21 mouse cellular contexts compared by ENCODE assay signal in the genomic region with DNA sequence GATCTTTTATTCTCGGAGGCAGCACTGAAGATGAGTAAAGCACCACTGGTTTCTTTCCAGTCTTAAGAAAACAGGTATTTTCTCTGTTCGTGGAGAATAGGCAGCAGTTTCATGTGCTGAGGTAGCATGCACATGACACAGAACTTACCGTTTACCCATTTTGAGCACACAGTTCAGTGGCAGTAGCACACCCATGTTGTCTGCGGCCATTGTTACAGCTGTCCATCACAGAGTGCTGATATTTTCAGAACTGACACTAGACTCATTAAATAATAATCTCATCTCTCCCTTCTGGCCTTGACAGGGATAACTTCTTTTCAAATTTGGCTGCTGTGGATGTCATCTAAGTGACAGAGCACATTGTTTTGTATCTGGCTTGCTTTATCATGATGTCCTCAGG. TPM values are rescaled to one million over a fixed set of nuclear protein-coding genes. Genes with fewer than 3 reads are reported as not detected.
DNase-seq lines count a peak whose midpoint lies in the region; ATAC-seq lines count a peak whose summit lies in the region.
"Had no signal": no experiment of that assay in that cellular context is flagged by ENCODE, and none has a peak within 500 bp of the region (broad histone marks: within the 10 kb centered on the region; RNA-seq: fewer than 3 reads in every experiment).

No protein-coding gene starts in this region.

- H3K4me3 ChIP-seq in limb, embryonic 13.5 days = no peak overlapping the region
- H3K4me3 ChIP-seq in limb, embryonic 10.5 days = no peak overlapping the region
- no peak overlapping the region for H3K4me3 ChIP-seq in midbrain, embryonic 14.5 days (replicated peaks; ENCODE audit: low read depth, low read length)
- no peak overlapping the region for H3K4me3 ChIP-seq in midbrain, embryonic 11.5 days (ENCODE audit: low read depth, low read length)
- H3K4me3 ChIP-seq: embryonic facial prominence, embryonic 13.5 days; embryonic facial prominence, embryonic 15.5 days; erythroblast, embryonic 14.5 days; forebrain, embryonic 10.5 days; forebrain, embryonic 12.5 days had no signal

- no peaks in the 10 kb centered on the region for H3K27me3 ChIP-seq in limb, embryonic 13.5 days
- H3K27me3 ChIP-seq in limb, embryonic 10.5 days (ENCODE audit: low read depth, poor library complexity, severe bottlenecking) = no peaks in the 10 kb centered on the region
- no peaks in the 10 kb centered on the region for H3K27me3 ChIP-seq in midbrain, embryonic 14.5 days (ENCODE audit: control insufficient read depth, insufficient read depth, low read length)
- no peaks in the 10 kb centered on the region for H3K27me3 ChIP-seq in midbrain, embryonic 11.5 days (ENCODE audit: control insufficient read depth, insufficient read depth, low read length)
- H3K27me3 ChIP-seq: embryonic facial prominence, embryonic 13.5 days; embryonic facial prominence, embryonic 15.5 days; forebrain, embryonic 12.5 days had no signal

- 75% methylated on average over 4 of the region's 4 CpGs for WGBS in limb, embryonic 13.5 days
- WGBS in limb, embryonic 10.5 days = 86% methylated on average over 4 of the region's 4 CpGs
- 61% methylated on average over 4 of the region's 4 CpGs for WGBS in midbrain, embryonic 14.5 days
- WGBS in midbrain, embryonic 11.5 days = 89% methylated on average over 4 of the region's 4 CpGs

- H3K9me3 ChIP-seq in limb, embryonic 13.5 days = no peaks in the 10 kb centered on the region
- H3K9me3 ChIP-seq in limb, embryonic 10.5 days (replicated peaks) = no peaks in the 10 kb centered on the region
- H3K9me3 ChIP-seq in midbrain, embryonic 14.5 days (ENCODE audit: control insufficient read depth, low read length) = no peaks in the 10 kb centered on the region
- no peaks in the 10 kb centered on the region for H3K9me3 ChIP-seq in midbrain, embryonic 11.5 days (ENCODE audit: control insufficient read depth, low read length)
- H3K9me3 ChIP-seq: embryonic facial prominence, embryonic 13.5 days; embryonic facial prominence, embryonic 15.5 days; forebrain, embryonic 10.5 days; forebrain, embryonic 12.5 days had no signal

- H3K27ac ChIP-seq in limb, embryonic 13.5 days = 0 out of 2 replicates have a peak overlapping the region, but pooled peaks have one; percentile 33
- H3K27ac ChIP-seq in limb, embryonic 10.5 days = no peak overlapping the region
- H3K27ac ChIP-seq in midbrain, embryonic 14.5 days (replicated peaks; ENCODE audit: low read depth, low read length) = no peak overlapping the region
- H3K27ac ChIP-seq in midbrain, embryonic 11.5 days (ENCODE audit: low read depth, low read length) = no peak overlapping the region
- H3K27ac ChIP-seq: embryonic facial prominence, embryonic 13.5 days; embryonic facial prominence, embryonic 15.5 days; forebrain, embryonic 10.5 days; forebrain, embryonic 12.5 days had no signal

- DNase-seq in limb, embryonic 10.5 days (ENCODE audit: low spot score) = no peak
- DNase-seq in midbrain, embryonic 14.5 days = peak; percentile 17
- DNase-seq in midbrain, embryonic 11.5 days (ENCODE audit: low spot score, missing footprints) = no peak
- DNase-seq: adrenal gland, adult 2 months; adrenal gland, postnatal 10 days; adrenal gland, postnatal 25 days; cerebellum, adult 11 months; cerebellum, adult 18-20 months; cerebellum, adult 8-10 months; cerebellum, adult 9-11 months; cerebellum, postnatal 14 days; cerebellum, postnatal 36 days; embryo, embryonic 11 days had no signal

- no peak for ATAC-seq in limb, embryonic 13.5 days (ENCODE audit: low FRiP score, low read depth)
- peak; percentile 50 for ATAC-seq in midbrain, embryonic 14.5 days (ENCODE audit: low FRiP score, low TSS enrichment)
- no peak for ATAC-seq in midbrain, embryonic 11.5 days (ENCODE audit: low FRiP score)
- ATAC-seq: forebrain, embryonic 14.5 days; forebrain, embryonic 16.5 days had no signal

- H3K4me2 ChIP-seq in limb, embryonic 13.5 days (replicated peaks) = no peak overlapping the region
- no peak overlapping the region for H3K4me2 ChIP-seq in midbrain, embryonic 14.5 days (ENCODE audit: low read length)
- no peak overlapping the region for H3K4me2 ChIP-seq in midbrain, embryonic 11.5 days
- H3K4me2 ChIP-seq: embryonic facial prominence, embryonic 13.5 days; embryonic facial prominence, embryonic 15.5 days; forebrain, embryonic 12.5 days had no signal

- H3K36me3 ChIP-seq in limb, embryonic 13.5 days = no peaks in the 10 kb centered on the region
- H3K36me3 ChIP-seq in limb, embryonic 10.5 days = no peaks in the 10 kb centered on the region
- H3K36me3 ChIP-seq in midbrain, embryonic 14.5 days (ENCODE audit: control insufficient read depth, insufficient read depth, low read length) = no peaks in the 10 kb centered on the region
- H3K36me3 ChIP-seq in midbrain, embryonic 11.5 days (ENCODE audit: control insufficient read depth, insufficient read depth, low read length) = no peaks in the 10 kb centered on the region
- H3K36me3 ChIP-seq: embryonic facial prominence, embryonic 13.5 days; embryonic facial prominence, embryonic 15.5 days; forebrain, embryonic 10.5 days; forebrain, embryonic 12.5 days had no signal

- peaks cover 32% of the 10 kb centered on the region for H3K4me1 ChIP-seq in limb, embryonic 13.5 days
- H3K4me1 ChIP-seq in limb, embryonic 10.5 days = peaks cover 6% of the 10 kb centered on the region; the same call in 1 of the 2 replicates
- H3K4me1 ChIP-seq in midbrain, embryonic 14.5 days (ENCODE audit: control insufficient read depth, insufficient read depth, low read length) = peaks cover 5% of the 10 kb centered on the region; the same call in 1 of the 2 replicates
- no peaks in the 10 kb centered on the region for H3K4me1 ChIP-seq in midbrain, embryonic 11.5 days (ENCODE audit: control insufficient read depth, insufficient read depth, low read length)
- H3K4me1 ChIP-seq: forebrain, embryonic 12.5 days had no signal

- H3K9ac ChIP-seq in limb, embryonic 13.5 days = no peak overlapping the region
- H3K9ac ChIP-seq in midbrain, embryonic 14.5 days (replicated peaks; ENCODE audit: low read length) = no peak overlapping the region
- H3K9ac ChIP-seq in midbrain, embryonic 11.5 days (ENCODE audit: low read length) = no peak overlapping the region
- H3K9ac ChIP-seq: embryonic facial prominence, embryonic 13.5 days; embryonic facial prominence, embryonic 15.5 days; forebrain, embryonic 12.5 days had no signal

RNA-seq across cellular contexts. Expression of gene Dtd1, which starts 47.5 kb away (rescaled TPM):
- 48.8 and 50.4 TPM in 2 replicates for polyA plus RNA-seq in limb, embryonic 13.5 days (2015; fragmentation: Nextera tagmentation; extraction: Ambion mirVana)
- polyA plus RNA-seq in limb, embryonic 10.5 days (2016; fragmentation: Nextera tagmentation; extraction: Ambion mirVana) = 34.7 and 35.4 TPM in 2 replicates
- polyA plus RNA-seq in midbrain, embryonic 14.5 days (2014; fragmentation: Nextera tagmentation; extraction: Ambion mirVana) = 118 and 146 TPM in 2 replicates
- 36.4 and 40.1 TPM in 2 replicates for polyA plus RNA-seq in midbrain, embryonic 11.5 days (2014; fragmentation: Nextera tagmentation; extraction: Ambion mirVana)

RNA-seq across cellular contexts. Expression of gene Smim26, which starts 53.3 kb away (rescaled TPM):
- 38.8 and 43.5 TPM in 2 replicates for polyA plus RNA-seq in limb, embryonic 13.5 days (2015; fragmentation: Nextera tagmentation; extraction: Ambion mirVana)
- 24.0 and 30.7 TPM in 2 replicates for polyA plus RNA-seq in limb, embryonic 10.5 days (2016; fragmentation: Nextera tagmentation; extraction: Ambion mirVana)
- polyA plus RNA-seq in midbrain, embryonic 14.5 days (2014; fragmentation: Nextera tagmentation; extraction: Ambion mirVana) = 55.4 and 70.5 TPM in 2 replicates
- 42.7 and 44.5 TPM in 2 replicates for polyA plus RNA-seq in midbrain, embryonic 11.5 days (2014; fragmentation: Nextera tagmentation; extraction: Ambion mirVana)
- polyA plus RNA-seq: erythroblast, embryonic 14.5 days had no signal
